Mouse (Mus musculus) thymus, adult 2 months (tissue): ENCODE data around the gene Nfia.

ENCODE experiments used
- CTCF ChIP-seq: fragments of 200-500 bp; IDR thresholded peaks from 2 replicates; pipeline ENCODE4 v1.5.1; 2012; ENCODE audit warnings: mild to moderate bottlenecking, control low read depth, low read length, moderate library complexity, borderline replicate concordance; ENCODE audit not compliant: control insufficient read depth, poor library complexity, insufficient read depth; ENCODE audit errors: extremely low read depth
- POLR2A ChIP-seq: fragments of 200-500 bp; IDR thresholded peaks from 2 replicates; pipeline ENCODE4 v1.6.1; 2012; ENCODE audit warnings: mild to moderate bottlenecking, low read length, control low read depth, moderate library complexity; ENCODE audit not compliant: control insufficient read depth, poor library complexity, insufficient read depth; ENCODE audit errors: extremely low read depth

DNA sequence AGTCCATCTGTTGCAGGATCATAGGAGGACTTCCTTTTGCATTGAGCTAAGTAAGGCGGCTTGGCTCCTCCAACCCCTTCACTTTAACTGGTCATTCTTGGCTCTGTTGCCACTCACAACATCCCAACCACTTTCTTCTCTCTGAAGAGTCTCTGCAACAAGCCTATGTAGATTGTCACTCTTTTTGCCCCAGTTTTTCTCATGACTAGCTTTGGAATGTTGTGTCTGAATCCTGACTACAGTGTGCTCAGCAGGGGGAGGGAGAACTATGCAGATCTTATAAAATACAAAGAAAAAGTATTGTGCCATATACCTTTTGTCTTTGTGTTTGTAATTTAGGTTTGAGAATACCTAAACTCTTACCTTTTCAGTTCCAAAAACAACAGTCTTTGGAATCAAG lies 119.1 kb downstream of the Nfia start:
- no peak for TF ChIP-seq POLR2A
- no peak for TF ChIP-seq CTCF
